Comparison of ENCODE assay signal across 8 mouse cellular contexts in genomic region chrX:136115419-136115961, GRCm38 (mm10). TPM values are rescaled to one million over a fixed set of nuclear protein-coding genes. Genes with fewer than 3 reads are reported as not detected.
DNase-seq lines count a peak whose midpoint lies in the region; ATAC-seq lines count a peak whose summit lies in the region.

No protein-coding gene starts in this region.

- peak overlapping the region; percentile 60; the same call in 1 of the 2 replicates for H3K27ac ChIP-seq in neural tube, embryonic 11.5 days (ENCODE audit: low read depth, low read length)

- no peaks in the 10 kb centered on the region for H3K36me3 ChIP-seq in neural tube, embryonic 11.5 days (ENCODE audit: control insufficient read depth, insufficient read depth, low read length)

- WGBS in neural tube, embryonic 11.5 days = 22% methylated on average over 23 of the region's 23 CpGs

- peak overlapping the region; percentile 42 for H3K4me2 ChIP-seq in neural tube, embryonic 11.5 days (ENCODE audit: low read depth)

- peak; percentile 38 to 58 for DNase-seq in urinary bladder, postnatal 4 days (ENCODE audit: low spot score in 2 of 2)
- DNase-seq in urinary bladder, postnatal 10 days (ENCODE audit: low spot score) = no peak
- DNase-seq in cerebellum, postnatal 4 days (ENCODE audit: low spot score in 2 of 2) = peak; percentile 25 to 55
- DNase-seq in frontal cortex, postnatal 36 days (ENCODE audit: low spot score in 2 of 2) = peak; percentile 62 to 80
- peak; percentile 72 to 75 for DNase-seq in left cerebral cortex, postnatal 10 days (ENCODE audit: extremely low spot score in 1 of 2, low spot score in 2 of 2)
- peak; percentile 84 for DNase-seq in neural tube, embryonic 11.5 days (ENCODE audit: low spot score)
- DNase-seq in thymus, postnatal 4 days = no peak
- DNase-seq in thymus, postnatal 36 days = no peak

- no peaks in the 10 kb centered on the region for H3K9me3 ChIP-seq in neural tube, embryonic 11.5 days (ENCODE audit: control insufficient read depth, low read length)

- no peaks in the 10 kb centered on the region for H3K27me3 ChIP-seq in neural tube, embryonic 11.5 days (ENCODE audit: control insufficient read depth, insufficient read depth, low read length)

- H3K4me3 ChIP-seq in neural tube, embryonic 11.5 days (ENCODE audit: low read depth, low read length) = peak overlapping the region; percentile 36

- ATAC-seq in neural tube, embryonic 11.5 days (ENCODE audit: insufficient read depth, low FRiP score, low TSS enrichment) = peak; percentile 98

- no peaks in the 10 kb centered on the region for H3K4me1 ChIP-seq in neural tube, embryonic 11.5 days (ENCODE audit: control insufficient read depth, insufficient read depth, low read length)

- intact Hi-C loops in left cerebral cortex, postnatal 10 days (cut with DNase I) = no loop called here

- peak overlapping the region; percentile 32; the same call in 1 of the 2 replicates for H3K9ac ChIP-seq in neural tube, embryonic 11.5 days (ENCODE audit: low read length)

RNA-seq across cellular contexts. Expression of gene Bex4, which starts 23.3 kb away (rescaled TPM):
- 10 to 100 TPM; 42.2 to 47.0 TPM for total RNA-seq in left cerebral cortex, postnatal 10 days (2021)
- polyA plus RNA-seq in neural tube, embryonic 11.5 days (2014; fragmentation: Nextera tagmentation; extraction: Ambion mirVana) = 65.6 and 70.7 TPM in 2 replicates

RNA-seq across cellular contexts. Expression of gene Nxf3, which starts 30.4 kb away (rescaled TPM):
- under 1 TPM; 0.15 to 0.22 TPM for total RNA-seq in left cerebral cortex, postnatal 10 days (2021)
- not detected in 2 replicates for polyA plus RNA-seq in neural tube, embryonic 11.5 days (2014; fragmentation: Nextera tagmentation; extraction: Ambion mirVana)

RNA-seq across cellular contexts. Expression of gene Bex2, which starts 47.5 kb away (rescaled TPM):
- total RNA-seq in left cerebral cortex, postnatal 10 days (2021) = 100 to 1,000 TPM; 440 to 449 TPM
- 273 and 298 TPM in 2 replicates for polyA plus RNA-seq in neural tube, embryonic 11.5 days (2014; fragmentation: Nextera tagmentation; extraction: Ambion mirVana)

RNA-seq across cellular contexts. Expression of gene Tceal8, which starts 56.7 kb away (rescaled TPM):
- total RNA-seq in left cerebral cortex, postnatal 10 days (2021) = 10 to 100 TPM; 36.7 to 51.6 TPM
- 201 and 224 TPM in 2 replicates for polyA plus RNA-seq in neural tube, embryonic 11.5 days (2014; fragmentation: Nextera tagmentation; extraction: Ambion mirVana)

Comparison
In these comparisons a context has a peak if more than half of its experiments do, and no peak if none do; other contexts are left out.
1. DNase-seq: peak in urinary bladder, postnatal 4 days (2 of 2), cerebellum, postnatal 4 days (2 of 2), frontal cortex, postnatal 36 days (2 of 2), left cerebral cortex, postnatal 10 days (2 of 2) and neural tube, embryonic 11.5 days (single experiment); none in urinary bladder, postnatal 10 days (single experiment), thymus, postnatal 4 days (single experiment) and thymus, postnatal 36 days (0 of 2).